Mouse (Mus musculus) T-cell, adult 2 months (primary cell): ENCODE measurements around the gene Mcm10.

ENCODE experiments used
- DNase-seq: peaks from one replicate; pipeline ENCODE4 v3.0.0; 2022; ENCODE audit warnings: low spot score

Gene Mcm10

GRCm38 (mm10) chr2:5012491-5013324 is at the start of gene Mcm10:
Gene Mcm10 (minus strand): TSS chr2:5012791.
- peak; percentile 88 for DNase-seq

GRCm38 (mm10) chr2:5061133-5061708 is 48.6 kb upstream of the Mcm10 start:
- DNase-seq: peak; percentile 31

GRCm38 (mm10) chr2:5059997-5060396 is 47.4 kb upstream of the Mcm10 start:
- DNase-seq: no peak

GRCm38 (mm10) chr2:5058436-5058835 is 45.8 kb upstream of the Mcm10 start:
- DNase-seq: no peak

- DNase-seq: no peak
These were observed 38.0 kb upstream of the Mcm10 start for GRCm38 (mm10) chr2:5050562-5050961.

- DNase-seq: no peak
These were observed 34.4 kb upstream of the Mcm10 start for GRCm38 (mm10) chr2:5047016-5047415.

GRCm38 (mm10) chr2:5045269-5045965 is 32.8 kb upstream of the Mcm10 start:
- DNase-seq: no peak

- DNase-seq: no peak
These were observed 31.7 kb upstream of the Mcm10 start for GRCm38 (mm10) chr2:5044321-5044720.

GRCm38 (mm10) chr2:5043476-5043761 is 30.8 kb upstream of the Mcm10 start:
- DNase-seq: no peak

GRCm38 (mm10) chr2:5042616-5043475 is 30.3 kb upstream of the Mcm10 start:
- DNase-seq: no peak

GRCm38 (mm10) chr2:5041854-5042253 is 29.3 kb upstream of the Mcm10 start:
- no peak for DNase-seq

- DNase-seq: no peak
These were observed 27.9 kb upstream of the Mcm10 start for GRCm38 (mm10) chr2:5040281-5041161.

GRCm38 (mm10) chr2:5039350-5040170 is 27.0 kb upstream of the Mcm10 start:
- DNase-seq: no peak

- DNase-seq: no peak
These were observed 25.7 kb upstream of the Mcm10 start for GRCm38 (mm10) chr2:5038320-5038719.

GRCm38 (mm10) chr2:5037390-5037789 is 24.8 kb upstream of the Mcm10 start:
- no peak for DNase-seq

- no peak for DNase-seq
These were observed 24.0 kb upstream of the Mcm10 start for GRCm38 (mm10) chr2:5036411-5037076.

- DNase-seq: no peak
These were observed 22.6 kb upstream of the Mcm10 start for GRCm38 (mm10) chr2:5035241-5035640.

- no peak for DNase-seq
These were observed 22.2 kb upstream of the Mcm10 start for GRCm38 (mm10) chr2:5034801-5035200.

GRCm38 (mm10) chr2:5033546-5034420 is 21.2 kb upstream of the Mcm10 start:
- no peak for DNase-seq
